Mouse (Mus musculus) hindbrain, embryonic 11.5 days (tissue): ENCODE data around the gene Mylk. TPM values are rescaled to one million over a fixed set of nuclear protein-coding genes. Genes with fewer than 3 reads are reported as not detected.
A peak's percentile ranks its signal among the peaks of the same experiment; 100 is the strongest.

ENCODE experiments used
- ATAC-seq: fragments of 200-750 bp; cut with Nextera tagmentation; 2 replicates; pipeline ENCODE4 v1.8.0; 2017; ENCODE audit warnings: mild to moderate bottlenecking, moderate TSS enrichment, moderate library complexity; ENCODE audit not compliant: low FRiP score
- DNase-seq: peaks from one replicate; pipeline ENCODE4 v3.0.0-alpha.2; 2015; ENCODE audit warnings: low spot score
- H3K27ac ChIP-seq: fragments of 300-500 bp; sonication (generic); 2 replicates; pipeline ENCODE4 v1.5.1; 2014; ENCODE audit warnings: mild to moderate bottlenecking, low read depth, low read length
- H3K27me3 ChIP-seq: fragments of 300-500 bp; sonication (generic); 2 replicates; pipeline ENCODE4 v1.6.1; 2014; ENCODE audit warnings: mild to moderate bottlenecking, low read length, moderate library complexity, mixed read lengths; ENCODE audit not compliant: control insufficient read depth, insufficient read depth
- H3K36me3 ChIP-seq: fragments of 300-500 bp; sonication (generic); 2 replicates; pipeline ENCODE4 v1.6.1; 2014; ENCODE audit warnings: mild to moderate bottlenecking, low read length, moderate library complexity, mixed read lengths; ENCODE audit not compliant: control insufficient read depth, insufficient read depth
- H3K4me1 ChIP-seq: fragments of 300-500 bp; sonication (generic); replicated peaks from 2 replicates; pipeline ENCODE4 v1.6.1; 2014; ENCODE audit warnings: low read length, mixed read lengths; ENCODE audit not compliant: control insufficient read depth, insufficient read depth
- H3K4me2 ChIP-seq: fragments of 300-500 bp; sonication (generic); replicated peaks from 2 replicates; pipeline ENCODE4 v1.6.1; 2014; ENCODE audit warnings: mild to moderate bottlenecking, low read depth, low read length
- H3K4me3 ChIP-seq: fragments of 300-500 bp; sonication (generic); 2 replicates; pipeline ENCODE4 v1.5.1; 2014; ENCODE audit warnings: low read depth, low read length
- H3K9ac ChIP-seq: fragments of 300-500 bp; sonication (generic); 2 replicates; pipeline ENCODE4 v1.6.1; 2014; ENCODE audit warnings: low read depth, low read length
- H3K9me3 ChIP-seq: fragments of 300-500 bp; sonication (generic); 2 replicates; pipeline ENCODE4 v1.6.1; 2016; ENCODE audit warnings: low read length; ENCODE audit not compliant: control insufficient read depth
- WGBS: fragments of 180-500 bp; shearing (Covaris S2); extraction: QIAGEN DNeasy Blood & Tissue Kit; methylation state at CpG from one replicate; pipeline ENCODE4 v1.1.7; 2014; 5-methylcytosine and 5-hydroxymethylcytosine counted together
- polyA plus RNA-seq: library from polyadenylated mRNA; unstranded; fragments of >200 nt; fragmentation: Nextera tagmentation; extraction: Ambion mirVana; gene quantifications from 2 replicates; pipeline ENCODE4 v1.2.1, GENCODE M21; 2014

Mylk gene
- polyA plus RNA-seq, 1 experiment from 2014 or later: 4.5 TPM

DNA sequence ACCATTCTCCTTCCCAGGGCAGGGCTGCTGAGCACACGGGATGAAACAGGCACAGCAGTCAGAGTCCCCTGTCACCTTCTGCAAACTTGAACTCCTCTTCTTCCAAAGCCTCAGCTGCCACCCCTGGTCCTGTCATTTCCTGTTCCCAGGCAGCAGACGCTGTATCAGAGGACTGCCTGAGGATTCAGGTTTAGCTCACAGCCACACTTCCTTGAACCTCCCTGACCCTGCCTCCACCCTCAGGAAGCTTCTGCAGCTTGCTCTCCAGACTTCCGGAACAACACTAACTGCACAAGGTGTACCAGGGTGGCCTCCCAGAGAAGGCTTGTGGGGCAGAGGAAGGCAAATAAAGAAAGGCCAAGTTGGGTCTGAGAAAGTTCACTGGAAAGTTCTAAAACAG, 102.6 kb downstream of the Mylk start:
- Histone ChIP-seq H3K27me3 (no peaks in the 10 kb centered on the region), H3K36me3 (no peaks in the 10 kb centered on the region), H3K4me1 (no peaks in the 10 kb centered on the region), H3K4me2 (no peak overlapping the region), H3K9ac (no peak overlapping the region), H3K27ac (no peak overlapping the region), H3K4me3 (no peak overlapping the region), H3K9me3 (no peaks in the 10 kb centered on the region)
- ATAC-seq: no peak
- 68% methylated on average over 3 of the region's 3 CpGs for WGBS
- no peak for DNase-seq

DNA sequence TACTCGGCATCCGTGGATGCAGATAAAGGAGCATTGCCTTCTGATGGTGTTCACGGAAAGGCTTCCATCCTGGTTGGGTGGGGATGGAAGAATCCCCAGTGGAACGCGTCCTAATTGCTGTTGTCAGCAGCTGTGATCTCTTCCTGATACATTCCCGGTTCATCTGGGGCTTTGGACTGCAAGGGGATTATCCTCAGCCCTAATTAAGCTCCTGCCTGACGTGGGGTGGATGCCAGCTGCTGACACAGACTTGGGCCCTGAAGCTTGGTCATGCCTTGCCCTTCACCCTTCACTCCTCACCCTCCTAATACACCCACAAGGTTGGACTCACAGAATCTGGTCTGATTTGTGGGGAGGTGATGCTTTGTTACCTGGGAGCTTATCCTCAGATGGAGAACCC, 109.1 kb downstream of the Mylk start:
- Histone ChIP-seq H3K27ac (no peak overlapping the region), H3K9me3 (no peaks in the 10 kb centered on the region), H3K27me3 (no peaks in the 10 kb centered on the region), H3K36me3 (no peaks in the 10 kb centered on the region), H3K4me3 (no peak overlapping the region), H3K4me2 (no peak overlapping the region), H3K9ac (no peak overlapping the region), H3K4me1 (no peaks in the 10 kb centered on the region)
- DNase-seq (no peak), ATAC-seq (no peak)
- WGBS: 71% methylated on average over 7 of the region's 7 CpGs

DNA sequence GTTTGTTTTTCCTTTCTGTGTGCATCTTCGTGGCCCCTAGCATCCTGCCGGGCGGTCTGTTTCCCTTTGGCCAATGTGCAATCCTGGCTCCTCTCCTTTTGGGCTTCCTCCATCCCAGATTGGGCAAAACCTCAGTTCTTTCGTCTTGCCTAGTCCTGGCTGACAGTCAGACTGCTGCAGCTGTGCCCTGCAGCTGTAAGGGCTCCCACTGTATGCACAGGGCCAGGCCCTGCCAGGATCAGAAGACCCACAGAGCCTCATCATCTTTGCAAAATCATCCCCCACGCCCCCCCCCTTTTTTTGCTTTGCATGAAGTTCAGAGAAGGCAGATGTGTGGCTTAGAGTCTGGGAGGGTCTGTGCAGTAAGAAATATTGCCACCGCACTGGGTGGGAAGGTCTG, 110.1 kb downstream of the Mylk start:
- H3K4me1 ChIP-seq: no peaks in the 10 kb centered on the region
- H3K4me3 ChIP-seq: no peak overlapping the region
- ATAC-seq (no peak), DNase-seq (no peak)
- no peak overlapping the region for H3K9ac ChIP-seq
- no peak overlapping the region for H3K27ac ChIP-seq
- no peak overlapping the region for H3K4me2 ChIP-seq
- H3K9me3 ChIP-seq: no peaks in the 10 kb centered on the region
- 86% methylated on average over 6 of the region's 6 CpGs for WGBS
- no peaks in the 10 kb centered on the region for H3K27me3 ChIP-seq
- H3K36me3 ChIP-seq: no peaks in the 10 kb centered on the region

DNA sequence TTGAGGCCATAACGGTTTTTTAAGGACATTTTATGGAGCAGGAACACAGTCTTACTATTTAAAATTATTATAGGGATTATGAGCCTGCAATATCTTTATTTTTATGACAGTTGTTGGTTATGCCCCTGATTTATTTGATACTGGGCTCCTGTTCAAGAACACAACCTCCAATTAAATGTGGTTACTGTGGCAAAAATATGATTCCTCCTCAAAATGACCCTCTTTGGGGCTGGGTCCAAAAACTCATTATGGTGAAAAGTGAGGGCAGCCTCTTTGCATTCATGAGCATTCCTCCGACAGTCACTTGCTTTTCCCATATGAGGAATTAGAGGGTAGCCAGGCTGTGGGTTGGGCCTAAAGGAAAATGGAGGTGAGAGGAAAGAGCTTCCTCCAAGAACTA, 110.7 kb downstream of the Mylk start:
- Histone ChIP-seq H3K27ac (no peak overlapping the region), H3K36me3 (no peaks in the 10 kb centered on the region), H3K9ac (no peak overlapping the region), H3K4me3 (no peak overlapping the region), H3K9me3 (no peaks in the 10 kb centered on the region), H3K4me1 (no peaks in the 10 kb centered on the region), H3K4me2 (no peak overlapping the region), H3K27me3 (no peaks in the 10 kb centered on the region)
- WGBS: 87% methylated on average over 2 of the region's 2 CpGs
- no peak for ATAC-seq
- DNase-seq: no peak

GRCm38 (mm10) chr16:34857631-34858030, 112.6 kb downstream of the Mylk start:
- WGBS: 74% methylated on average over 5 of the region's 5 CpGs
- Histone ChIP-seq H3K4me1 (no peaks in the 10 kb centered on the region), H3K4me2 (no peak overlapping the region), H3K9ac (no peak overlapping the region), H3K27me3 (no peaks in the 10 kb centered on the region), H3K4me3 (no peak overlapping the region), H3K9me3 (no peaks in the 10 kb centered on the region), H3K27ac (no peak overlapping the region), H3K36me3 (no peaks in the 10 kb centered on the region)
- no peak for DNase-seq
- no peak for ATAC-seq

DNA sequence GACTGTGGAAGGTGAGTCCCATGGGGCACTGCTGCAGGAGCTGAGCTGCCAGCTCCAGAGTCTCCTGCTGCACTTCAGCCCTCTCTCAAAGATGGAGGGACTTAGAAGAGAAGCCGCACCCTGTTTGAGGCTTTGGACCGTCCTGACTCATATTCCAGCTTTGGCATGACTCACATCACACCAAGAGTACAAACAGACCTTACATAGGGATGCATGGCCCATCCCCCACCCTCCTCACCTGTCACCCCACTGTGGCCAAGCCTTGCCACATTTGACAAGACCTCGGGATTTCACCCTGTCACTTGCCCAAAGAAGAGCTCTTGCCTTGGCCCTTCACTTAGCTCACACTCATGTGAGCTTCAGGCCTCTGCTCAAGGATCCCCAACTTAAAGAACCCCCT, 115.8 kb downstream of the Mylk start:
- Histone ChIP-seq H3K27me3 (no peaks in the 10 kb centered on the region), H3K4me1 (no peaks in the 10 kb centered on the region), H3K4me3 (no peak overlapping the region), H3K36me3 (no peaks in the 10 kb centered on the region), H3K27ac (no peak overlapping the region), H3K4me2 (no peak overlapping the region), H3K9me3 (no peaks in the 10 kb centered on the region), H3K9ac (no peak overlapping the region)
- no peak for DNase-seq
- 89% methylated on average over 3 of the region's 3 CpGs for WGBS
- ATAC-seq: no peak

- H3K4me2 ChIP-seq: no peak overlapping the region
- no peak overlapping the region for H3K27ac ChIP-seq
- no peak overlapping the region for H3K9ac ChIP-seq
- no peak overlapping the region for H3K4me3 ChIP-seq
- H3K4me1 ChIP-seq: no peaks in the 10 kb centered on the region
- ATAC-seq (no peak), DNase-seq (no peak)
- no peaks in the 10 kb centered on the region for H3K9me3 ChIP-seq
- no peaks in the 10 kb centered on the region for H3K27me3 ChIP-seq
- H3K36me3 ChIP-seq: no peaks in the 10 kb centered on the region
- 87% methylated on average over 10 of the region's 10 CpGs for whole genome bisulfite sequencing
Observed at GRCm38 (mm10) chr16:34861744-34862365, 116.8 kb downstream of the Mylk start.

GRCm38 (mm10) chr16:34865373-34865772, 120.4 kb downstream of the Mylk start:
- 85% methylated on average over 4 of the region's 4 CpGs for WGBS

DNA sequence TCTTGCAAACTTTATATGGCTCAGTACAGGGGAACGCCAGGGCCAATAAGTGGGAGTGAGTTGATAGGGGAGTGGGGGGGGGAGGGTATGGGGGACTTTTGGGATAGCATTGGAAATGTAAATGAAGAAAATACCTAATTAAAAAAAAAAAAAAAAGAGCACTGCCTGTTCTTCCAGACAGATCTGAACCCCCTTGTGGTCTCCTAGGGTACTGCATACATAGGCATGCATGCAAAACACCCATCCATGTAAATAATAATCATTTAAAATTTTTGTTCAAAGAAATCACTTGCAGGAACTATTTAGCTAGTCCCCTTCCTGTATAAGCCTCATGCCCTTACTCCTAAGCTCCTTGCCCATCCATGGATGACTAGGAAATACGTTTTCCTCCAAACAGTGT, 122.2 kb downstream of the Mylk start:
- H3K27me3 ChIP-seq: no peaks in the 10 kb centered on the region
- H3K36me3 ChIP-seq: no peaks in the 10 kb centered on the region
- no peak overlapping the region for H3K27ac ChIP-seq
- H3K9ac ChIP-seq: no peak overlapping the region
- ATAC-seq: no peak
- H3K9me3 ChIP-seq: no peaks in the 10 kb centered on the region
- 84% methylated on average over 2 of the region's 2 CpGs for WGBS
- peak; percentile 41 for DNase-seq
- H3K4me3 ChIP-seq: no peak overlapping the region
- no peak overlapping the region for H3K4me2 ChIP-seq
- no peaks in the 10 kb centered on the region for H3K4me1 ChIP-seq

More at GRCm38 (mm10) chr16:34865373-34865772, 120.4 kb downstream of the Mylk start:
- no peaks in the 10 kb centered on the region for H3K27me3 ChIP-seq
- no peak overlapping the region for H3K4me3 ChIP-seq
- H3K9me3 ChIP-seq: no peaks in the 10 kb centered on the region
- H3K4me1 ChIP-seq: no peaks in the 10 kb centered on the region
- H3K4me2 ChIP-seq: no peak overlapping the region
- ATAC-seq: no peak
- no peak overlapping the region for H3K9ac ChIP-seq
- DNase-seq: no peak
- H3K27ac ChIP-seq: no peak overlapping the region
- H3K36me3 ChIP-seq: no peaks in the 10 kb centered on the region
